Mouse (Mus musculus) liver, adult 2 months (tissue): ENCODE results near the gene Qrich2.

ENCODE experiments used
- CTCF ChIP-seq: fragments of 200-500 bp; IDR thresholded peaks from 2 replicates; pipeline ENCODE4 v1.5.1; 2011; ENCODE audit warnings: low read depth, low read length, control low read depth
- POLR2A ChIP-seq: fragments of 200-500 bp; IDR thresholded peaks from 2 replicates; pipeline ENCODE4 v1.6.1; 2011; ENCODE audit warnings: low read length, control low read depth; ENCODE audit not compliant: insufficient read depth; ENCODE audit errors: extremely low read depth

GRCm38 (mm10) chr11:116508689-116509088 is 42.6 kb upstream of the Qrich2 start:
- TF ChIP-seq POLR2A = no peak
- TF ChIP-seq CTCF = no peak
